Mouse (Mus musculus) limb, embryonic 15.5 days (tissue): ENCODE measurements around the gene Dtx3. TPM values are rescaled to one million over a fixed set of nuclear protein-coding genes. Genes with fewer than 3 reads are reported as not detected.

ENCODE experiments used
- ATAC-seq: fragments of 200-750 bp; cut with Nextera tagmentation; 2 replicates; pipeline ENCODE4 v1.8.0; 2017; ENCODE audit warnings: low read depth, moderate TSS enrichment; ENCODE audit not compliant: insufficient number of reproducible peaks, low FRiP score, low TSS enrichment
- H3K27ac ChIP-seq: fragments of 300-500 bp; sonication (generic); 2 replicates; pipeline ENCODE4 v1.5.1; 2015; ENCODE audit warnings: moderate library complexity, mild to moderate bottlenecking, inconsistent platforms
- H3K27me3 ChIP-seq: fragments of 300-500 bp; sonication (generic); 2 replicates; pipeline ENCODE4 v1.6.1; 2015; ENCODE audit warnings: inconsistent platforms
- H3K36me3 ChIP-seq: fragments of 300-500 bp; sonication (generic); 2 replicates; pipeline ENCODE4 v1.6.1; 2015; ENCODE audit warnings: inconsistent platforms
- H3K4me1 ChIP-seq: fragments of 300-500 bp; sonication (generic); 2 replicates; pipeline ENCODE4 v1.6.1; 2015; ENCODE audit warnings: inconsistent platforms
- H3K4me2 ChIP-seq: fragments of 300-500 bp; sonication (generic); 2 replicates; pipeline ENCODE4 v1.6.1; 2015; ENCODE audit warnings: mild to moderate bottlenecking, inconsistent platforms
- H3K4me3 ChIP-seq: fragments of 300-500 bp; sonication (generic); 2 replicates; pipeline ENCODE4 v1.5.1; 2015; ENCODE audit warnings: mild to moderate bottlenecking, inconsistent platforms
- H3K9ac ChIP-seq: fragments of 300-500 bp; sonication (generic); 2 replicates; pipeline ENCODE4 v1.6.1; 2015; ENCODE audit warnings: inconsistent platforms
- H3K9me3 ChIP-seq: fragments of 300-500 bp; sonication (generic); 2 replicates; pipeline ENCODE4 v1.6.1; 2016; ENCODE audit warnings: inconsistent platforms
- WGBS: fragments of 180-500 bp; shearing (Covaris S2); methylation state at CpG from one replicate; pipeline ENCODE4 v1.1.7; 2015; 5-methylcytosine and 5-hydroxymethylcytosine counted together
- polyA plus RNA-seq: library from polyadenylated mRNA; unstranded; fragments of >200 nt; fragmentation: Nextera tagmentation; extraction: Ambion mirVana; gene quantifications from 2 replicates; pipeline ENCODE4 v1.2.1, GENCODE M21; 2015

Gene Dtx3
- polyA plus RNA-seq: 140 and 144 TPM in 2 replicates

DNA sequence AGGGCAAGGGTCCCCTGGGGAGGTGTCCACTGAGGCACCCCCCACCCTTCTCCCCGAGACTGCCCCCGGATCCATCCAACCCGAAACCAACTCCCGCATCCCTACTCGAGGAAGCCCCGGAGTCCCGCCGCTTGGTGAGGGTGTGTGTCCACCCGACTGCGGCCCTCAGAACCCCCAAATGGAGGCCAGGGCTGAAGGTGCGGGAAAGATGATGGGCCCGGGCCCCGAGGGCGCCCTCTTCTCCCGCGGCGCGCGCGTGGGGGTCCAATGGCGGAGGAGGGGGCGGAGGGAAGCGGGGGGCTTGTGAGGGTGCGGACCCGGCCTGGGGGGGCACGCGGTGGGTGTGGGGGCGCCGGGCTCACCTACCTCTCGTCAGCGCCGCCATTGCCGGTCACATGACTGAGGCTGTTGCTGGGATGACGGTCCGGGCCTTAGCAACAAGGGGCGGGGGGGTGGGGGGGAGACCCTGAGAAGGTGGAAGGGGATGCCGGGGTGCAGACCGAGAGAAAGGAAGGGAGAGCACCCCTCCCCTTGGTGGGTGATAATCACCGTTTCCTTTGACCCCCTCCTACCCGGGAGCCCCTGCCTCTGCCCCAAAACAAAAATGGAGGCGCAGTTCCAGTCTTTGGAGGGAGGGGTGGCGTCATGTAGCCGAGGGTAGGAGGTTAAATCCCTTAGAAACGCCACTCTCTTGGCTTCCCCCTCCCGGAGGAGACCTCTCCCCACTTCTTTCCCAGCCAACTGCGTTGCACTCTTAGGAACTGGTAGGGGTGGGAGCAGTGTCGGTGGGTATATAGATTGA is at the start of gene Dtx3:
Gene Dtx3, minus strand, starts transcription at position 401 of the 802 bp plus-strand sequence.
- no peaks in the 10 kb centered on the region for H3K27me3 ChIP-seq
- H3K9ac ChIP-seq: peak within 1 kb of the TSS; percentile 86
- peak; percentile 9; the same call in 1 of the 2 replicates for ATAC-seq
- peak within 1 kb of the TSS; percentile 97 for H3K27ac ChIP-seq
- no peaks in the 10 kb centered on the region for H3K9me3 ChIP-seq
- H3K4me1 ChIP-seq: peaks cover 45% of the 10 kb centered on the region
- H3K36me3 ChIP-seq: peaks cover 43% of the 10 kb centered on the region
- peak within 1 kb of the TSS; percentile 69 for H3K4me2 ChIP-seq
- H3K4me3 ChIP-seq: peak within 1 kb of the TSS; percentile 95
- WGBS: under 1% methylated on average over 41 of the region's 47 CpGs

DNA sequence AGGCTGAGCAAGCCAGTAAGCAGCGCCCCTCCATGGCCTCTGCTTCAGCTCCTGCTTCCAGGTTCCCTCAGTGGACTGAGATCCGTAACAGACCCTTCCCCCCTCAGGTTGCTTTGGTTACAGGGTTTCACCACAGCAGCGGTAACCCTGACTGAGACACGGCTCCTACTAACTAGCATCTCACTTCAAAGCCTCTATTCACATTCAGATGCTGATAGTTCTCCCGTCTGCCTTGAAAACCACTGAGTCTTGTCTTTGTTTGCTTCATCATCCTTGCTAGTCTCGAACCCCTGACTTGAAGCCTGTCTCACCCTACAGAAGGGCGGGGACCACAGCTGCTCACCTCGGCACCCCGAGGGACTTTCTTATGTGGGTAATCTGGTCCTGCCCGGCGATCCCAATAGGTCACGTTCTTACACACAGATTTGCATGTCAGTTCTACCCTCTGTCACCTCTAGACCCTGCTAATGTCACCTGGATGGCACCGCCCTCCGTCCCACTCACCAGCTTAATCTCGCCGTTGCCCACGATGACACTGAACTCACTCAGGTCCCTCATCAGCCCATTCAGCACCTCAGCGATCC is 42.8 kb upstream of the Dtx3 start:
- Histone ChIP-seq H3K4me1 (0 out of 2 replicates have a peak, but pooled peaks cover 6% of the 10 kb centered on the region), H3K27ac (no peak overlapping the region), H3K4me2 (no peak overlapping the region), H3K9me3 (no peaks in the 10 kb centered on the region), H3K36me3 (peaks cover 17% of the 10 kb centered on the region; the same call in 1 of the 2 replicates), H3K4me3 (no peak overlapping the region), H3K9ac (no peak overlapping the region), H3K27me3 (no peaks in the 10 kb centered on the region)
- 71% methylated on average over 18 of the region's 18 CpGs for WGBS
- no peak for ATAC-seq

DNA sequence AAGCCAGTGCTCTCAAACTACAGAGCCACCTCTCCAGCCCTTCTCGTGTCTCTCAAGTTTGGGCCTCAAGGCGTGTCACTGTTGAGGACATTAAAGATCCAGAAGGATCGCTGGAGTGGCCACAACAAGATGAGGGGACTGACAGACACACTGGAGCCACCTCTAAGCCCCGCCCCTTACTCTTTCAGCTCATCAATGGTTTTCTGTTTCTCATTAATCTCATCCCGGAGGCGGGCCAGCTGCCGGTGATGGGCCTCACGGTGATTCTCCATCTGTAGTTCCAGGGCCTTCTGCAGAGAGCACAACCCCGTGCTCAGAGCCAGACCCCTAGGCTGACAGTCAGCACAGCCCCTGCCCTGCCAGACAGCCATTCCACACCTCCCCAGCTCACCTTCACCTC is 41.0 kb upstream of the Dtx3 start:
- ATAC-seq: no peak
- H3K4me2 ChIP-seq: no peak overlapping the region
- 24% methylated on average over 9 of the region's 9 CpGs for WGBS
- H3K36me3 ChIP-seq: peaks cover 10% of the 10 kb centered on the region; the same call in 1 of the 2 replicates
- H3K27ac ChIP-seq: no peak overlapping the region
- 0 out of 2 replicates have a peak, but pooled peaks cover 6% of the 10 kb centered on the region for H3K4me1 ChIP-seq
- no peak overlapping the region for H3K4me3 ChIP-seq
- H3K9ac ChIP-seq: no peak overlapping the region
- no peaks in the 10 kb centered on the region for H3K27me3 ChIP-seq
- no peaks in the 10 kb centered on the region for H3K9me3 ChIP-seq

DNA sequence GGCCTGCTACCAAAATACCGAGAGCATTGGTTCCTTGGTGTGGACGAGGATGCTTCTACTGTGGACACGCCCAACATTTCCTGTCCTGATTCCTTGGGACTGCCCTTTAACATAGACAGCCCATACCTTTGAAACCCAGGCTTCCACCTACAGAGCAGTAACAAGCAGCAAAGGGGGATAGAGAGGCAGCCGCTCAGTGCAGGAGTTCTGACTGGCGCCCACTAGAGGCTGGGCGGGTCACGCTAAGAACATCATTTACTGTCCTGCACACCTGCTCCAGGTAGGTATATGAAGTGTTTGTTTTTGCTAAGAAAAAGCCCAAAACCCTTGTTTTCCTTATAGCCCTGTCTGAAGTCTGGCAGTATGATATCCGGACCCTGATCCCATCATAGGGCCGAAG is 37.6 kb upstream of the Dtx3 start:
- no peak for ATAC-seq
- Histone ChIP-seq H3K9ac (no peak overlapping the region), H3K36me3 (0 out of 2 replicates have a peak, but pooled peaks cover 3% of the 10 kb centered on the region), H3K4me1 (0 out of 2 replicates have a peak, but pooled peaks cover 6% of the 10 kb centered on the region), H3K27ac (no peak overlapping the region), H3K9me3 (no peaks in the 10 kb centered on the region), H3K4me2 (no peak overlapping the region), H3K27me3 (no peaks in the 10 kb centered on the region), H3K4me3 (no peak overlapping the region)
- WGBS: 80% methylated on average over 9 of the region's 9 CpGs

DNA sequence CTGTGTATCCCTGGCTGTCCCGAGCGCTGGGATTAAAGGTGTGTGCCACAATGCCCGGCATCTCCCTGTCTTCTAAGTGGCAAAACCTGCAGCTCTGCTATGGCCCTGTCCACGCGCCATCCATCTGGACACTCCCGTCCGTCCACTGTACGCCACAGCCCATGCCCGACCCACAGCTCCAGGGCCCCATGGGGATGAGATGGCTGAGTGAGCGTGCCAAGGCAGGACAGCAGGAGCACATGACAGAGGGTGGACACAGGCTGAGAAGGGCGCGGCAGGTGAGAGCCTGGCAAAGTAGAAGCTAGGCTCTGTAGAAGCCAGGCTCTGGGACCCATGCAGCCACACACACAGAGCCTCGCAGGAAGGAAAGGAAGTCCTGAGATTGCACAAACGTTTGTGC is 36.2 kb upstream of the Dtx3 start:
- Histone ChIP-seq H3K9me3 (no peaks in the 10 kb centered on the region), H3K27ac (no peak overlapping the region)

DNA sequence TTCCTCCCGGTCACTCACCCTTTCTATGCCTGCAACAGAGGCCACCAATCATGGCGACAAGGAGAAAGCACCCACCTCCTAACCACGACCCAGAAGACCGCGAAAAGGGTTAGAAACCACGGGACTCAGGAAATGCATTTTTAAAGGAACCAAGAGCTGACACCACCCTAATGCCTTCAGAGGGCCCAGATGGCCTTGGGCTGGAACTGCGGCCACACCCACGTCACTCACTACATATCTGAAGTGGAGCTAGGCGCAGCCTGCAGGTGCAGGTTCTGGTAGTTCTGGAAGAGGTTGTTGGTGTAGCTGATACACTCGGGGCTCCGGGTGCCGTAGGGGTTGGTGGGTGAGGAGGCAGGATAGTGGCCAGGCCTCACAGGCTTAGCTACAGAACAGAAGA is 35.2 kb upstream of the Dtx3 start:
- 74% methylated on average over 12 of the region's 12 CpGs for WGBS
- no peaks in the 10 kb centered on the region for H3K36me3 ChIP-seq
- peaks cover 1% of the 10 kb centered on the region; the same call in 1 of the 2 replicates for H3K27me3 ChIP-seq
- no peaks in the 10 kb centered on the region for H3K9me3 ChIP-seq
- no peak overlapping the region for H3K27ac ChIP-seq
- H3K9ac ChIP-seq: no peak overlapping the region
- ATAC-seq: no peak
- peaks cover 3% of the 10 kb centered on the region; the same call in 1 of the 2 replicates for H3K4me1 ChIP-seq
- H3K4me3 ChIP-seq: no peak overlapping the region
- no peak overlapping the region for H3K4me2 ChIP-seq

More for the DNA sequence above, 36.2 kb upstream of the Dtx3 start:
- Histone ChIP-seq H3K36me3 (no peaks in the 10 kb centered on the region), H3K4me3 (no peak overlapping the region), H3K27me3 (no peaks in the 10 kb centered on the region), H3K9ac (no peak overlapping the region), H3K4me1 (0 out of 2 replicates have a peak, but pooled peaks cover 4% of the 10 kb centered on the region), H3K4me2 (no peak overlapping the region)
- ATAC-seq: no peak
- WGBS: 83% methylated on average over 14 of the region's 14 CpGs

DNA sequence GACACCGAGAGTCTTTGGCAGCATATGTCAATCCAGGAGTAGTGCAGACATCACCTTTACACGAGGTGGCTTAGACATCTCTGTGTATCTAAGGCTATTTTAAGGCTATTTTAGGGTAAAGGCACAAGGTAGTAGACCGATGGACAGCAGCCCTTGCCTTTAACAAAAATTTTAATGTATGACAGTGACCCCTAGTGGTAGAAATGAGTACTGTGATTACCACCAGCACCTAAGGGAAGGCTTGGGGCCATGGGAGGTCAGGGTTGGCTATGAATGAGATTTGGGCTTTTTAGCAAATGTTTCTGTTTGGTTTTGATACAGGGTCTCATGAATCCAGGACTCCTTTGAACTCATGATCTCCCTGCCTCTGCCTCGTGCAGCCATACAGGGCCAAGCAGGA is 33.4 kb upstream of the Dtx3 start:
- ATAC-seq: no peak
- peaks cover 7% of the 10 kb centered on the region; the same call in 1 of the 2 replicates for H3K27me3 ChIP-seq
- WGBS: 16% methylated on average over 4 of the region's 4 CpGs
- no peaks in the 10 kb centered on the region for H3K9me3 ChIP-seq
- peaks cover 5% of the 10 kb centered on the region; the same call in 1 of the 2 replicates for H3K4me1 ChIP-seq
- no peak overlapping the region for H3K9ac ChIP-seq
- no peak overlapping the region for H3K4me3 ChIP-seq
- H3K4me2 ChIP-seq: no peak overlapping the region
- H3K27ac ChIP-seq: no peak overlapping the region
- H3K36me3 ChIP-seq: no peaks in the 10 kb centered on the region

DNA sequence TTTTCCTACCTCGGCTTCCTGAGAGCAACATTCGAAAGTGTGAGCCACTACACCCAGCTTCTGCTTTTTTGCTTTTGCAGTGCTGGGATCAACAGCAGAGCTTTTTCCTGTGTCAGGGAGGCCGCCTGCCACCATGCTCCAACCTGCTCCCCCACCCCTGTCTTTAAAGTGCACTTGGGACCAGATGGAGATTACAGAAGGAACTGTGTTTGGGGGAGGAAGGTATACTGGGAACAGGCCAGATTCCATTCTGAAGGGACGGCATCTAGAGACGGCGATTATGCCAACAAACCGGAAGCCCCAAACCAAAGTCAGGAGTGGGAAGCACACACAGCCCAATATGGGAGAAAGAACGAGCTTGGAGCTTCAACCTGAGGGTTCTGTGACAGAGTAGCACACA is 31.6 kb upstream of the Dtx3 start:
- no peak overlapping the region for H3K4me2 ChIP-seq
- H3K27me3 ChIP-seq: peaks cover 7% of the 10 kb centered on the region; the same call in 1 of the 2 replicates
- H3K9me3 ChIP-seq: no peaks in the 10 kb centered on the region
- H3K36me3 ChIP-seq: no peaks in the 10 kb centered on the region
- H3K4me3 ChIP-seq: no peak overlapping the region
- H3K4me1 ChIP-seq: peaks cover 5% of the 10 kb centered on the region; the same call in 1 of the 2 replicates
- H3K9ac ChIP-seq: no peak overlapping the region
- 77% methylated on average over 8 of the region's 8 CpGs for WGBS
- H3K27ac ChIP-seq: no peak overlapping the region
- no peak for ATAC-seq

DNA sequence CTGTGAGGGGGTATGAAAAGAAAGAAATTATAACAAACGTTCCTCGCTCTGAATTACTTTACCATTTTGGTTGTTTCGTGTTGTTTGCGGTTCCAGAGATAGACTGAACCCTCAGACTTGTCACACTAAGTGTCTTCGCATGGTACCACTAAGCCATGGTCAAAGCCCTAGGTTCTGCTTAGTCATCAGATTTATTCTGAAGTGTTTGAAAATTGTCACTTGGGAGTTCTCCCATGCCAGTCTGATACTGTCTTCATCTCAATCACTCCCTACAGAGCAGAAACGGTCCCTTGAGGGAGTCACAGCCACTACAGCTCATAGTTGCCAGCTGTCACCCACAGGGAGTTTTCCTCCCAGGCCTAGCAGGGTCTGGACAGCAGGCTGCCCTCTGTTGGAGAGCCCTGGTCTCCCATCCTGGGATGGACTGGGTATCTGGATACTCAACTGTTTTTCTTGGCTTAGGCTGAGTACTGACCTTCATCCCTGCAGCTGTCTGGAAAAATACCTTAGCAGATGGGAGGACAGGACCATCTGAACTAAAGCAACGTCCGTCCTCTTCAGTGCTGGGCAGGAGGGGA is 30.9 kb upstream of the Dtx3 start:
- no peaks in the 10 kb centered on the region for H3K9me3 ChIP-seq
- H3K4me1 ChIP-seq: peaks cover 5% of the 10 kb centered on the region; the same call in 1 of the 2 replicates
- no peak overlapping the region for H3K4me2 ChIP-seq
- no peak overlapping the region for H3K4me3 ChIP-seq
- H3K36me3 ChIP-seq: no peaks in the 10 kb centered on the region
- no peak overlapping the region for H3K9ac ChIP-seq
- WGBS: 69% methylated on average over 8 of the region's 8 CpGs
- H3K27me3 ChIP-seq: peaks cover 7% of the 10 kb centered on the region; the same call in 1 of the 2 replicates
- H3K27ac ChIP-seq: no peak overlapping the region
- no peak for ATAC-seq

DNA sequence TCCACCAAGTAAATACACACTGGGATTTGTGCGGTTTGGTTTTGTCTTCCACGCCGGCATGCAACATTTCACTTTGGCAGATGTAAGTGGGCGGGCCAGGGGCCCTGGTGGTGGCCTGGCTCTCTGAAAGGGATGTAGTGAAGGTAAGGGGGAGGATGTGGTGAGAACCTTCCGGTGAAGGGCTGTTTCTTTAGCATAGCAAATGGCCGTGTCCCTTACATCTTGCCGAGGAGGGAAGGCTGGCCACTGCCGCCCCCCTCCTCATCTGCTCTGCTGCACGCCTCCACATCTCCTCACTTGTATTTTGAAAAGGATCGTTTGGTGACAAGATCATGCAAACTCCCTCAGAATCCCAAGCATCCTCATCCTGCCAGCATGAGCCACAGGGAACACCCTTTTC is 30.2 kb upstream of the Dtx3 start:
- Histone ChIP-seq H3K4me1 (peaks cover 5% of the 10 kb centered on the region; the same call in 1 of the 2 replicates), H3K9me3 (no peaks in the 10 kb centered on the region), H3K36me3 (no peaks in the 10 kb centered on the region), H3K4me3 (no peak overlapping the region), H3K27ac (no peak overlapping the region), H3K27me3 (peaks cover 7% of the 10 kb centered on the region; the same call in 1 of the 2 replicates), H3K9ac (no peak overlapping the region), H3K4me2 (no peak overlapping the region)
- no peak for ATAC-seq
- WGBS: 21% methylated on average over 10 of the region's 10 CpGs

DNA sequence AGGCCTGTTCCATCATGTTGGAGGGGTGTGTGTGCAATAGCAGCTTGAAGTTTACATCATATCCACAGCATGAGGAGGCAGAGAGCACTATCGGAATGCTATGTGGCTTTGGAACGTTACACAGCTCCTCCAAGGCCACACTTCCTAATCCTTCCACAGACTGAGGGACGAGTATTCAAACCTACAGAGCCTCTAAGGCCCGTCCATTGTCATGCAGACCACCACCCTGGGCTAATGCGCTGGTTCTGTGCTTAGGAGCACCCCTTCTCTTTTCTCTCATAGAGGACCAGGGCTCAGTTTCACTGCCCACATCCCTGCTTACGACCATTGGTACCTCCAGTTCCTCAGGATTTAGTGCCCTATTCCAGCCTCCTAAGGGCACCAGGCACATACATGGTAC is 29.7 kb upstream of the Dtx3 start:
- Histone ChIP-seq H3K4me3 (no peak overlapping the region), H3K36me3 (no peaks in the 10 kb centered on the region), H3K4me2 (no peak overlapping the region), H3K9me3 (no peaks in the 10 kb centered on the region), H3K27me3 (peaks cover 7% of the 10 kb centered on the region; the same call in 1 of the 2 replicates), H3K9ac (no peak overlapping the region), H3K4me1 (peaks cover 5% of the 10 kb centered on the region; the same call in 1 of the 2 replicates), H3K27ac (no peak overlapping the region)
- ATAC-seq: no peak
- WGBS: 48% methylated on average over 6 of the region's 6 CpGs
